Mouse (Mus musculus): ENCODE measurements around the gene Adtrp. TPM values are rescaled to one million over a fixed set of nuclear protein-coding genes. Genes with fewer than 3 reads are reported as not detected.

Adtrp gene
- polyA plus RNA-seq, 1 experiment: 0.07 TPM

- Histone ChIP-seq H3K4me3 (replicated peaks; ENCODE audit: insufficient read depth, low read depth, low read length) (no peak overlapping the region), H3K27me3 (ENCODE audit: control insufficient read depth, insufficient read depth, low read length) (no peaks in the 10 kb centered on the region), H3K27ac (ENCODE audit: insufficient read depth, low read length) (no peak overlapping the region), H3K4me1 (ENCODE audit: control insufficient read depth, insufficient read depth, low read length) (no peaks in the 10 kb centered on the region)
- TF ChIP-seq POLR2A (IDR thresholded peaks at IDR 0.05; ENCODE audit: borderline replicate concordance, insufficient read depth, low read length) (no peak), CTCF (IDR thresholded peaks at IDR 0.05; ENCODE audit: borderline replicate concordance, insufficient read depth, low read depth, low read length) (no peak)
- 68% methylated on average over 4 of the region's 4 CpGs for WGBS
- DNase-seq: no peak
Measured at GRCm38 (mm10) chr13:41747691-41748090, 99.8 kb downstream of the Adtrp start.

GRCm38 (mm10) chr13:41746971-41747615, 100.4 kb downstream of the Adtrp start:
- WGBS: 54% methylated on average over 8 of the region's 8 CpGs
- peak in 1 of 2 experiments; percentile 45 for DNase-seq
- H3K27me3 ChIP-seq (ENCODE audit: control insufficient read depth, insufficient read depth, low read length): no peaks in the 10 kb centered on the region
- no peak overlapping the region for H3K4me3 ChIP-seq (replicated peaks; ENCODE audit: insufficient read depth, low read depth, low read length)
- H3K4me1 ChIP-seq (ENCODE audit: control insufficient read depth, insufficient read depth, low read length): no peaks in the 10 kb centered on the region
- H3K27ac ChIP-seq (ENCODE audit: insufficient read depth, low read length): no peak overlapping the region
- TF ChIP-seq CTCF (IDR thresholded peaks at IDR 0.05; ENCODE audit: borderline replicate concordance, insufficient read depth, low read depth, low read length) (peak; percentile 39; the same call in 1 of the 2 replicates), POLR2A (IDR thresholded peaks at IDR 0.05; ENCODE audit: borderline replicate concordance, insufficient read depth, low read length) (no peak)

GRCm38 (mm10) chr13:41740456-41741085, 106.9 kb downstream of the Adtrp start:
- Histone ChIP-seq H3K27me3 (ENCODE audit: control insufficient read depth, insufficient read depth, low read length) (no peaks in the 10 kb centered on the region), H3K27ac (ENCODE audit: insufficient read depth, low read length) (no peak overlapping the region), H3K4me1 (ENCODE audit: control insufficient read depth, insufficient read depth, low read length) (no peaks in the 10 kb centered on the region), H3K4me3 (replicated peaks; ENCODE audit: insufficient read depth, low read depth, low read length) (no peak overlapping the region)
- TF ChIP-seq CTCF (IDR thresholded peaks at IDR 0.05; ENCODE audit: borderline replicate concordance, insufficient read depth, low read depth, low read length) (no peak), POLR2A (IDR thresholded peaks at IDR 0.05; ENCODE audit: borderline replicate concordance, insufficient read depth, low read length) (no peak)
- DNase-seq: no peak
- 85% methylated on average over 5 of the region's 5 CpGs for WGBS

GRCm38 (mm10) chr13:41737628-41738309, 109.7 kb downstream of the Adtrp start:
- no peak overlapping the region for H3K4me3 ChIP-seq (replicated peaks; ENCODE audit: insufficient read depth, low read depth, low read length)
- TF ChIP-seq POLR2A (IDR thresholded peaks at IDR 0.05; ENCODE audit: borderline replicate concordance, insufficient read depth, low read length) (no peak), CTCF (IDR thresholded peaks at IDR 0.05; ENCODE audit: borderline replicate concordance, insufficient read depth, low read depth, low read length) (no peak)
- DNase-seq: peak; percentile 23 to 44
- no peaks in the 10 kb centered on the region for H3K27me3 ChIP-seq (ENCODE audit: control insufficient read depth, insufficient read depth, low read length)
- WGBS: 48% methylated on average over 10 of the region's 10 CpGs
- H3K27ac ChIP-seq (ENCODE audit: insufficient read depth, low read length): no peak overlapping the region
- H3K4me1 ChIP-seq (ENCODE audit: control insufficient read depth, insufficient read depth, low read length): no peaks in the 10 kb centered on the region

GRCm38 (mm10) chr13:41729660-41730059, 117.8 kb downstream of the Adtrp start:
- Histone ChIP-seq H3K27me3 (ENCODE audit: control insufficient read depth, insufficient read depth, low read length) (no peaks in the 10 kb centered on the region), H3K27ac (ENCODE audit: insufficient read depth, low read length) (no peak overlapping the region), H3K4me1 (ENCODE audit: control insufficient read depth, insufficient read depth, low read length) (no peaks in the 10 kb centered on the region), H3K4me3 (replicated peaks; ENCODE audit: insufficient read depth, low read depth, low read length) (no peak overlapping the region)
- DNase-seq: peak in 1 of 2 experiments; percentile 21
- 86% methylated on average over 8 of the region's 8 CpGs for WGBS
- TF ChIP-seq CTCF (IDR thresholded peaks at IDR 0.05; ENCODE audit: borderline replicate concordance, insufficient read depth, low read depth, low read length): no peak
- TF ChIP-seq POLR2A (IDR thresholded peaks at IDR 0.05; ENCODE audit: borderline replicate concordance, insufficient read depth, low read length): no peak

- 86% methylated on average over 3 of the region's 3 CpGs for WGBS
- no peak overlapping the region for H3K27ac ChIP-seq (ENCODE audit: insufficient read depth, low read length)
- H3K4me3 ChIP-seq (replicated peaks; ENCODE audit: insufficient read depth, low read depth, low read length): no peak overlapping the region
- H3K4me1 ChIP-seq (ENCODE audit: control insufficient read depth, insufficient read depth, low read length): no peaks in the 10 kb centered on the region
- H3K27me3 ChIP-seq (ENCODE audit: control insufficient read depth, insufficient read depth, low read length): no peaks in the 10 kb centered on the region
- no peak for DNase-seq
- TF ChIP-seq POLR2A (IDR thresholded peaks at IDR 0.05; ENCODE audit: borderline replicate concordance, insufficient read depth, low read length) (no peak), CTCF (IDR thresholded peaks at IDR 0.05; ENCODE audit: borderline replicate concordance, insufficient read depth, low read depth, low read length) (no peak)
Measured at GRCm38 (mm10) chr13:41727803-41728202, 119.7 kb downstream of the Adtrp start.

- Histone ChIP-seq H3K4me1 (ENCODE audit: control insufficient read depth, insufficient read depth, low read length) (no peaks in the 10 kb centered on the region), H3K4me3 (replicated peaks; ENCODE audit: insufficient read depth, low read depth, low read length) (no peak overlapping the region), H3K27ac (ENCODE audit: insufficient read depth, low read length) (no peak overlapping the region), H3K27me3 (ENCODE audit: control insufficient read depth, insufficient read depth, low read length) (no peaks in the 10 kb centered on the region)
- WGBS: 94% methylated on average over 16 of the region's 16 CpGs
- TF ChIP-seq POLR2A (IDR thresholded peaks at IDR 0.05; ENCODE audit: borderline replicate concordance, insufficient read depth, low read length) (no peak), CTCF (IDR thresholded peaks at IDR 0.05; ENCODE audit: borderline replicate concordance, insufficient read depth, low read depth, low read length) (no peak)
- DNase-seq: no peak
Measured at GRCm38 (mm10) chr13:41719331-41719730, 128.2 kb downstream of the Adtrp start.

All from cerebellum, adult 2 months (tissue).